Mouse (Mus musculus) retina, postnatal 1 day (tissue): ENCODE measurements at regions not wholly inside any gene's neighbourhood (a gene's known extent, or its start where the extent isn't known, plus 50 kb on each side); places are given as distances from the start of the nearest gene placed in this dataset.

Source experiments
- DNase-seq: peaks from one replicate; pipeline ENCODE4 v3.0.0-alpha.2; 2012

DNA sequence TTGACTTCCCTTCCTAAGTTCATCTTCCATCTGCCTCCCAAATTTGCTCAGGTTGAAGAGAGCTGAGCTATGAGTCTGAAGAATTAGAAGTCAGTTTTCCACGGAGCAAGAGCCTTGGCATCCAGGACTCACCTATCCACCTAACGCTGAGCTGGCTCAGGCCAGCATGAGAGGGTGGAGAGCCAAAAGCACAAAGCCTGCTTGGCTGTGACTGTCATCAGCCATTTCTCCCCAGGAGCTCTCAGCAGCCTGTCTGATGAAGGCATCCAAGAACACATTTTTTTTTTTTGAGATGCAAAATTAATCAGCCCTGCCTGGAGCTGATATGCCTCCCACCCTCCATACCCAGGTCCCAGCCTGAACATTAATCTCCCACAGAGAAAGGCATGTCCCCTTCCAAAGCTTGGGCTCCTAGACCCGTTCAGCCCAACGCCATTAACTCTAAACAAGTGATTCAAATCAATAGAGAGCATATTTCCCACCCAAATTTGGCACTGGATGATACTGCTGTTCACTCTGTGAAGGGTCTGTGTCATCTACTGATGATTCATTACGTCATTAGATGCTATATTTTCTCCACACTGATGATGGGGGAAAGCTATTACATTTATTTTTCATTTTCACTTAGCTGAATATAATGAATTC, 103.8 kb upstream of the Peli1 start:
- DNase-seq = peak; percentile 10

GRCm38 (mm10) chr11:20987841-20988251, 103.2 kb upstream of the Peli1 start:
- peak; percentile 44 for DNase-seq

DNA sequence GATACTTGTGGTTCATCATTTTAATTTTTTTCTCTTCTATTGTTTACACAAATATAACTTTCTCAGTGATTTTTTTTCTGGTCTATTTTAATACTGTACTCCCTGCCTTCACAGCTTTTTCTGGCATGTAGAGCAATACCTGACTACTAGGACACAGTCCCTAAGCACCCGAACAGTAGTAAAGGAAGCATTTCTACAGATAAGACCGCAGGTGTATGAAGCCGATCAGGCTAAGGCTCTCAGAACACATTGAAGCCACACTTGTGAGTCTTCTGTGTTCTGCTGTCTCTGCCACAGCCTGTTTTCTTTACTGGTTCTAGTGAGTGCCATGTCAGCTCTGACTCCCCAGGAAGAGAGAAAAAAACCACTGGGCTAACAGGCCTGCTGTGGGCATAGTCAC, 102.2 kb upstream of the Peli1 start:
- DNase-seq = no peak

- DNase-seq = no peak
These were observed 97.5 kb upstream of the Peli1 start for GRCm38 (mm10) chr11:20993580-20993979.

- DNase-seq = no peak
These were observed 89.7 kb upstream of the Peli1 start for GRCm38 (mm10) chr11:21001400-21001799.

GRCm38 (mm10) chr11:21007222-21007621, 83.9 kb upstream of the Peli1 start:
- no peak for DNase-seq

- no peak for DNase-seq
These were observed 81.6 kb upstream of the Peli1 start for GRCm38 (mm10) chr11:21009505-21009904.

- peak; percentile 51 for DNase-seq
These were observed 80.2 kb upstream of the Peli1 start for GRCm38 (mm10) chr11:21010867-21011266.

DNA sequence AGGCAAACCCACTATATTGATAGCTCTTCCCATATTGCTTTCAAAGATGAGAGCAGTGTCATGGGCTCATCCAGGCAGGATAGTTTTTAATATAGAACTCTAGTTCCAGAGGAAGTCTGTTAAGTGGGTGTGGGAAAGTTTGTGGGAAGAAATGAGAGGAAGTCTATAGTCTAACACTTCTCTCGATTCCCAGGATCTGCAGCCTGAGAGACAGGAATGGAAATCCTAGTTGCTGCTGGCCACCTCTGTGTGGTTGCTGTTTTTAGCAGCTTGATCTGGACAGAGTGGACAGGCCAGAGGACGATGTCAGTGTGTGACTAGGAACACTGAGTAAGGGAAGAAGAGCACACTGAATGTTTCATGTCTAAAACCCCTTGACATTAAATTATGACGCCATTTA, 76.8 kb upstream of the Peli1 start:
- no peak for DNase-seq

DNA sequence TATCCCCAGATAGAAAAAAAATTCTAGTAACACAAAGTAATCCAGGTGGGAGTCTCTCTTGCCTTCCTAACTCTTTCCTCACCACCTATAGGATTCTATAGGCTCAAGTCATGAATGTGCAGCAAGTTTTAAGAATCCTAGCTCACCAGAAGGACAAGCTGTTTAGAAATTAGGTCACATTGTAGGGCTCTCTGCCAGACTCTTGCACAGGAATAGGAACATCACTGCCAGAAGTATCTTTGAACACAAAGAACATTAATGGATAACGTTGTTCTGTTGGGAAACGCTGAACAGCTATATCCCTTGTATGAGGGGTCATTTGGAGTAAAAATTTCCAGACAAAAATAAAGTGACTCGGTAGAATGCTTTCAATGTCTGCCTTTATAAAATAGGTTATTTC, 75.6 kb upstream of the Peli1 start:
- peak; percentile 40 for DNase-seq

GRCm38 (mm10) chr11:21016133-21016746, 74.9 kb upstream of the Peli1 start:
- DNase-seq = no peak

GRCm38 (mm10) chr11:21016791-21017329, 74.2 kb upstream of the Peli1 start:
- DNase-seq = no peak

DNA sequence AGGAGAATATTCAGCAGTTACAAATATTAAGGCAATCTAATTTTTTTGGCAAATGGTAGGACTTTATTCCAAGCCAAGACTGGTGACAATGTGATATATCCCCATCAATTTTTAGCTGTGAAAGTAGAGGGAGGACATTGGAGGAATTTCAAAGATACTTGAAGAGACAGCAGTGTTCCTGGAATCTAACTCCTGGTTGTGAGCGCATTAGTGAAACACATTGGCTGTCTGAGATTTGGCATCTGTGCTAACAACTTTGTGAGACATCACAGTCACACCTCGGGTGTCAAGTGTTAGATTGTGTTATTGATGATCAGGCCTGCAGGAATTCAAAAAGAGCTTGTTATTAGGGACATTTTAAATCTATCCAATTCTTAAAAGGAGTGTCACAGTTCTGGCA, 71.3 kb upstream of the Peli1 start:
- no peak for DNase-seq

GRCm38 (mm10) chr11:21024111-21024510, 67.0 kb upstream of the Peli1 start:
- no peak for DNase-seq

GRCm38 (mm10) chr11:21024521-21024920, 66.6 kb upstream of the Peli1 start:
- no peak for DNase-seq

DNA sequence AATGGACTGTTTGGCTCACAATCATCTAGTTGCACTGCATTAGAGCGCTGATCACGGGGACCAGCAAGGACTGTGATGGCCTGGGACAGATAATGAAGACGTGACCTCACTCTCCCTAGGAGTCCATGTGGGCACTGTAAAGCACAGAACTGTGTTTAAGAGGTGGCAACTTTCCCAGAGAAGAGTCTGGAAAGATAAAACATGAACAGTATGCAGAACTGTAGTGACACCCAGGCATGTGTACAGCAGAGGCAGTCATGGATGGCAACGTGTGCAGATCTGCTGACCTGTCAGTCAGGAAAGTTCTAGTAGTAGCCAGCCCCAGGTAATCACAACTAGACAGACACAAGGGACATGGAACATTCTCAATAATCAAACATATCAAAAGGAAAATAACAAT, 63.8 kb upstream of the Peli1 start:
- DNase-seq = no peak

- no peak for DNase-seq
These were observed 60.7 kb upstream of the Peli1 start for GRCm38 (mm10) chr11:21030362-21030761.

GRCm38 (mm10) chr11:21031816-21032215, 59.3 kb upstream of the Peli1 start:
- DNase-seq = no peak

GRCm38 (mm10) chr11:21033234-21033822, 57.8 kb upstream of the Peli1 start:
- peak; percentile 39 for DNase-seq

DNA sequence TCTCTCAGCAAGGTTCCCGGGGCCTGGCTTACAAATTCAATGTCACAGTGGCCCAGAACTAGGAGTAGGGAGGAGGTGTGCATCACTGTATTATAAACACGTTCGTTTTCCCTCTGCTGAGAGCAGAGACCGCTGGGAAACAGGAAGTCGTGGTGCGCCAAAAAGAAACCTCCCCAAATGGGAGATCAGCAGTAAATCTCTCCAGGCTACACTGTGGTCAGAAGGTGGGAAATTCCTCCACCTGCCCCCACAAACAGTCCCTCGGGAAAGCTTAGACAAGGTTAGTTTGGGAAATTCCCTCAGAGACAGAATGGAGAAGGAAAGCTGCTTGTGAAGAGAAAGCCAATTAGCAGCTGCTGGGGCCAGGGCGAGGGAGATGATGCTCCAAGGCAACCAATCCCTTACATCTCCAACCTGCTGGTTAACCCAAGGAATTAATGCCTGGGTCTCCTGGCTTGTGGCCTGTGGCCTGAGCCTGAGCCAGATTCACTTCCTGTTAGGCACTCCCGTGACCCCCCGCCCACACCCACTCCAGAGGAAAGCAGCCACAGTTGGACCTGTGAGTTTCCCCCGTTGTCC, 57.2 kb upstream of the Peli1 start:
- peak; percentile 64 for DNase-seq

GRCm38 (mm10) chr11:21036161-21036916, 54.8 kb upstream of the Peli1 start:
- DNase-seq = peak; percentile 22

DNA sequence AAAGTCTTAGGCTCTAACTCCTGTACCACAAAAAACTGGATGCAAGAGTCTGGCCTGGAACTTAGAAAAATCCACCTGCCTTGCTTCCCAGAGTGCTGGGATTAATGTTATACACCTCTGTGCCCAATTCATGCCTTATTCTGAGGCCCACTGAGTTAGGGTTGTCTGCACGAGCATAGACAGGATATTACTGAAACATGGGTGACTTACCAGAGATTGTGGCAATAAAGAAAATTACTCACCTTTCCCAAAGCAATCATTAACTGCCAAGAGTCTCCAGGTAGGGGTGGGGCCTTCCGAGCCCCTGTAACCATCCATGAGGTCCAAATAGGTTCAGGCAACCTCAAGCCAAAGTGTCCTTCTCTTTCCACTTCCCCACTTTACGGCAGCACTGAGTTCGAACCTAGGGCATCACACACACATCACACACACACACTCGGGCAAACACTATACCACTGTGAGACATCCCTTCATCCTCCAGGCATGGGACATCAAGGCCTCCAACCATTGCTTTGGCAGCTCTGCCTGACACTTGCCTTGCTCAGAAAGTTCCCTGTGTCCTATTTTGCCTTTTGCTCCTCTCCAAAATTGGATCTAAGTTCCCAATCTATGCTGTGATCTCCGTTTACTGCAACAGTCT, 53.7 kb upstream of the Peli1 start:
- DNase-seq = no peak

DNA sequence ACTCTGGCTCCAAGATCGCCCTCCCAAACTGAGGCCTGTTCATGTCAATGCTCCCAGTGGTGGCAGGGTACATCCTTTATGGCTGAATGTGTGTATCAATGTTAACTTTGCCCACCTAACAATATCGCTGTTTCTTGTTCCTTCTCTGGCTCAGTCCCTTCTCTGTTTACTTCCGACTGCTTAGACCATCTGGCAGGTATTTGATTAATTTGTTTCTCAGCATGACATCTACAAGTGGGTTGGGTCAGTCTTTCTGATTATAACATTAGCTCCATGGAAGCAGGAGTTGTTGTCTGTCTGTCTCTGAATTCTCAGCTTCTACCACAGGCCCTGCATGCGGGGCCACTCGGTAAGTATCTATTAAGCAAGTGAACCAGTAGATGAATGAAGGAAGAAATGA, 49.9 kb upstream of the Peli1 start:
- DNase-seq = no peak
